Mouse (Mus musculus) liver, adult 2 months (tissue): ENCODE measurements around the gene Vopp1.

Experiments
- CTCF ChIP-seq: fragments of 200-500 bp; IDR thresholded peaks from 2 replicates; pipeline ENCODE4 v1.5.1; 2011; ENCODE audit warnings: low read depth, low read length, control low read depth
- POLR2A ChIP-seq: fragments of 200-500 bp; IDR thresholded peaks from 2 replicates; pipeline ENCODE4 v1.6.1; 2011; ENCODE audit warnings: low read length, control low read depth; ENCODE audit not compliant: insufficient read depth; ENCODE audit errors: extremely low read depth

DNA sequence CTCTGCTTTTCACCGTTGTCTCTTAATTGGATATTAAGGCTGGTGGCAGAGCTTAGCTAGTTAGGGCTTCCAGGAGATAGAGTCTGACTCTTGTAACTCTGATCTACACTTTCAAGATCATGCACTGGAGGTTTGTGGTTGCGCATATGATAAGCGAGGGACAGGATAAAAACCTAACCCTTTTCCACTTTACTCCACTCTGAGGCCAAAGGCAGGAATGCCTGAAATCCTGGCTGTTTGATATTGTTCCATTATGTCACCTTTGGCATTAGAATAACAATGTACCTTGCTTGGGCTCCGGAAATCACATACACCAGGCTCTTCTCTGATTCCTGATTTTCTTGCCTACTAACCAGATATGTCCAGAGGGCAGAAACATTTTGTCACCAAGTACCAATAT, 123.3 kb downstream of the Vopp1 start:
- TF ChIP-seq CTCF (no peak), POLR2A (no peak)
